Mouse (Mus musculus): ENCODE measurements around the gene Rasgef1a. TPM values are rescaled to one million over a fixed set of nuclear protein-coding genes. Genes with fewer than 3 reads are reported as not detected.

Rasgef1a gene
- polyA plus RNA-seq, 1 experiment from 2014 or later = not detected

GRCm38 (mm10) chr6:118007843-118008539 lies 3.2 kb upstream of the Rasgef1a start:
- H3K9ac ChIP-seq (replicated peaks) = no peak overlapping the region
- H3K4me3 ChIP-seq (replicated peaks) = no peak overlapping the region
- no peak overlapping the region for H3K4me2 ChIP-seq
- no peak for ATAC-seq (ENCODE audit: insufficient number of reproducible peaks, insufficient read depth, low FRiP score, low TSS enrichment, low read depth)
- no peaks in the 10 kb centered on the region for H3K9me3 ChIP-seq
- peaks cover 4% of the 10 kb centered on the region for H3K4me1 ChIP-seq (replicated peaks)
- no peak overlapping the region for H3K27ac ChIP-seq
- WGBS = 74% methylated on average over 4 of the region's 4 CpGs
- H3K36me3 ChIP-seq = no peaks in the 10 kb centered on the region
- H3K27me3 ChIP-seq = peaks cover 56% of the 10 kb centered on the region

DNA sequence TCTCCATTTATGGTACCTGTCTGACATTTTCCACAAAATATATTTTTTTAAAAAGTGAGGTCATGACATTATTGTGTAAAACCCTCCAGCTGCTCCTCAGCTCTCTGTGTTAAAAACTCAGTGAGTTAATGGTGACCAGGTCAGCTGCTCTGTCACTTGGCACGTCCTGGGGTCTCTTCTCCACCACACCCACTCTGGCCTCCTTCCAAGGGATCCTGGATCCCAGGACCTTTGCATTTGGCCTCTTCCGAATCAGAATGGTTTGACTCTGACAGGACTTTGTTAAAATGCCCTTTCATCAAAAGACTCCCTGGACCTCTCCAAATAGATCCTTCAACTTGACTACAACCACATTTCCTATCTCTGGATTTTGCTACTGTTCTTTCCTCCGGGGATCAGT lies 982 bp upstream of the Rasgef1a start:
- H3K4me1 ChIP-seq (replicated peaks) = peaks cover 4% of the 10 kb centered on the region

DNA sequence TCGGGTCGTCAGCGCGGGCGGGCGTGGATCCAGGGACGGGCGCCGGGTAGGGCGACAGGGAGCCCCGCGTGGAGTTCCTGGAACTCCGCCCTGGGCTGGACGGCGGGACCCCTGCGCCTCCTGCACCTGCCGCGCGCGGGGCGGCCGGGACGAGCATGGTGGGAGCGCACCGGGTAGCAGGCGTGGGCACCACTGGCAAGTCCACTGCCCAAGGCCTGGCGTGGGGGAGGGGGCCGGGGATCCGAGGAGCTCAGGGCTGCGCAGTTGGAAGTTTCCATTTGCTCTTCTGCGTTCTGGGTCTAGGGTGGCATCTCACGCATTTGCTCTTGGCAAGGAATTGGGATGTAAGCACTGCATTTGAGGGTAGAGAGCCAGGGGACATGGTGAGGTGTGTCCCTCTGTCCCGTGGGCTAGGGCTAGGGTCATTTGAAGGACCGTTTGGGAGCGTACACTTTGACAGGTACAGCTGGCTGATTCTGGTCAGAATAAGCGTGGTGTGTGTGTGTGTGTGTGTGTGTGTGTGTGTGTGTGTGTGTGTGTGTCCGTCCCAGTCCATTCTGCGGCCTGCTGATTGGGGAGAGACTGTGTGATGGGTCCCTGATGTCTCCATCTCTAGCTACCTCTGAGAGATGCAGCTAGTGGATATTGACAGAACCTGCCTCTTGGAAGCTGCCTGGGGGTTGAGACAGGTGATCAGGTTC lies 528 bp downstream of the Rasgef1a start:
- WGBS = 19% methylated on average over 25 of the region's 38 CpGs
- Histone ChIP-seq H3K9ac (replicated peaks) (no peak overlapping the region; the same call in none of the 2 replicates), H3K4me1 (replicated peaks) (peaks cover 4% of the 10 kb centered on the region), H3K36me3 (no peaks in the 10 kb centered on the region), H3K4me3 (replicated peaks) (peak overlapping the region; percentile 44), H3K27me3 (peaks cover 79% of the 10 kb centered on the region), H3K4me2 (peak overlapping the region; percentile 71), H3K9me3 (no peaks in the 10 kb centered on the region), H3K27ac (no peak overlapping the region)
- no peak for ATAC-seq (ENCODE audit: insufficient number of reproducible peaks, insufficient read depth, low FRiP score, low TSS enrichment, low read depth)

More for the DNA sequence above, 982 bp upstream of the Rasgef1a start:
- WGBS = 69% methylated on average over 3 of the region's 3 CpGs
- Histone ChIP-seq H3K27me3 (peaks cover 78% of the 10 kb centered on the region), H3K36me3 (no peaks in the 10 kb centered on the region), H3K4me3 (replicated peaks) (no peak overlapping the region), H3K9me3 (no peaks in the 10 kb centered on the region), H3K27ac (no peak overlapping the region), H3K9ac (replicated peaks) (no peak overlapping the region), H3K4me2 (no peak overlapping the region)
- no peak for ATAC-seq (ENCODE audit: insufficient number of reproducible peaks, insufficient read depth, low FRiP score, low TSS enrichment, low read depth)

GRCm38 (mm10) chr6:118012317-118012700 lies 1.1 kb downstream of the Rasgef1a start:
- ATAC-seq (ENCODE audit: insufficient number of reproducible peaks, insufficient read depth, low FRiP score, low TSS enrichment, low read depth) = no peak
- peaks cover 4% of the 10 kb centered on the region for H3K4me1 ChIP-seq (replicated peaks)
- H3K36me3 ChIP-seq = no peaks in the 10 kb centered on the region
- H3K4me3 ChIP-seq (replicated peaks) = no peak overlapping the region
- no peaks in the 10 kb centered on the region for H3K9me3 ChIP-seq
- H3K27ac ChIP-seq = no peak overlapping the region
- peaks cover 83% of the 10 kb centered on the region for H3K27me3 ChIP-seq
- H3K9ac ChIP-seq (replicated peaks) = no peak overlapping the region
- no peak overlapping the region for H3K4me2 ChIP-seq
- 57% methylated on average over 3 of the region's 3 CpGs for WGBS

DNA sequence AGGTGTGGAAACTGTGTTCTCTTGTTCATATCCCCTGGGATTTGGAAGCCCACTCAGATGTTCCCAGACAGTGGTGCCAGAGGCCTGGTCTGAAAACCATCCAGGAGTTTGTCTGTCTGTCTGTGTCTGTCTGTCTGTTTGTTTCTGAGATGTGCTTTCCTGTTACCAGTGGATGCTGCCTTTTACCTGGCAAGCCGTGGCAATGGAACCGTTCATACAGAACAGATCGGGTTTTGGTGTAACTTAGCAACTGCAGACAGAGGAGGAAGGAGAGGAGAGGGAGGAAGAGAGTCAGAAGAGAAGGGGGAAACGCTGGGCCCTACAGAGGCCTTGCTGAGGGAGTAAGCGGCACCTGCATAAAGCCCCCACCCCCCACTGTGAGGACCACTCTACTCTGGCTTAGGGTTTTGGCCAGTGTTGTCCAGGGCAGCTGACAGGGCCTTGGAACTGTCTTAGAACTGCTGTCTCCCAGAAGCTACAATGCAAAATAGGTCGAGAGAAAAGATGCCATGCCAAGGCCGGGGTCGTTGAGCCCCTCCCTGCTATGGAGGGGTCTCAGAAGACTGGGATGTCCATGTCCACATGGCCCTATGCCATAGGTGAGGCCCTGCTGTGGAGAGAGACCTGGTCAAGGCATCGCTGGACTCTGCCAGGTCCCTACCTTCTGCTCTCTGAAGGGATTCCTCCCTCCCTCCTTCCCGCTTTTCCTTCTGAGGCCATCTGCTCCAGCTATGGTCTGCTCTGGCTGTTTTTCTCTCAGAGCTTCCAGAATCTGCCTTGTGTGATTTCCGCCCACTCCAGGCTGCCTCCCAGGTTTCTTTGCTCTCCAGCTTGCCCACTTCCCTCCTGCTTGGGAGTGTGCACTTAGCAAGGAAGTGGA lies 2.0 kb downstream of the Rasgef1a start:
- H3K4me1 ChIP-seq (replicated peaks) = peaks cover 4% of the 10 kb centered on the region
- H3K9me3 ChIP-seq = no peaks in the 10 kb centered on the region
- H3K36me3 ChIP-seq = no peaks in the 10 kb centered on the region
- no peak overlapping the region for H3K27ac ChIP-seq
- no peak overlapping the region for H3K4me3 ChIP-seq (replicated peaks)
- H3K27me3 ChIP-seq = peaks cover 86% of the 10 kb centered on the region
- no peak overlapping the region for H3K4me2 ChIP-seq
- H3K9ac ChIP-seq (replicated peaks) = no peak overlapping the region
- no peak for ATAC-seq (ENCODE audit: insufficient number of reproducible peaks, insufficient read depth, low FRiP score, low TSS enrichment, low read depth)
- 78% methylated on average over 11 of the region's 11 CpGs for WGBS

DNA sequence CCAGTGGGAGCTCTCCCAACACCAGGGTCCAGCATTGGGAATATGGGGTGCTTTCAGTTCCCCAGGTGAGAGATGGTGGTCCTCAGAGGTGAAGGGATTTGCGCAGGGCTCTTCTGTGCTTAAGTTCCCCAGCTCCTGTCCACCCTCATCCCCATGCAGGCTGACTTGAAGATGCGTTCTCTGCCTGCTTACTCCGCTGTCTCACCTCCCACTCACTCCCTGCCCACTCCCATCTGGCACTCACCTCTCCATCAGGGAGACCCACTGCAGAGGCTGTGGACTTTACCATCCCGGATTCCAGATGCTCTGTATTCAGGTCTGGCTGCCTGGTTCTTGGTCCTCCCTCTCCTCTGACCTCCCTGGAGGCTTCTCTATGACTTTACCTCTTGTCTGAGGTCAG lies 3.6 kb downstream of the Rasgef1a start:
- Histone ChIP-seq H3K4me1 (replicated peaks) (peaks cover 4% of the 10 kb centered on the region), H3K9me3 (no peaks in the 10 kb centered on the region), H3K36me3 (no peaks in the 10 kb centered on the region), H3K27ac (no peak overlapping the region), H3K4me3 (replicated peaks) (no peak overlapping the region), H3K4me2 (no peak overlapping the region), H3K27me3 (peaks cover 89% of the 10 kb centered on the region), H3K9ac (replicated peaks) (no peak overlapping the region)
- no peak for ATAC-seq (ENCODE audit: insufficient number of reproducible peaks, insufficient read depth, low FRiP score, low TSS enrichment, low read depth)
- WGBS = 72% methylated on average over 4 of the region's 4 CpGs

DNA sequence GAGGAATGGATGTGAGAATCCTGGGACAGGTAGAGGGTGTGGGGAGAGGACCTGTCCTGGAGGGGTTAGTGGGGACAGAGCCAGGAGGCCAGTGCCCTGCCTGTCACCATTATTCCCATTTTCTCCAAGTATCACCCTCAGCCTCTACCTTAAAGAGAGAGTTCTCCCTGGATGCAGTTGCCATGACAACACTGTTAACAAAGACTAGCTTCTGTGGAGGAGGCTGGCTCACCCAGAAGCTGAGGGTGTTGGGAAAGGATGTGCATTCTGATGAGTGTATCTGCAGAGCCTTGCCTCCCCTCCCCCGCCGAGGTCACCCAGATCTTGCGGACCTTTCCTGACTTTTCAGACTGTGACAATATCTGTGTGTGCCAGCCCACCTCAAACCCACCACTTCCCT lies 4.7 kb downstream of the Rasgef1a start:
- Histone ChIP-seq H3K9me3 (no peaks in the 10 kb centered on the region), H3K27ac (no peak overlapping the region), H3K36me3 (no peaks in the 10 kb centered on the region), H3K4me2 (no peak overlapping the region), H3K9ac (replicated peaks) (no peak overlapping the region), H3K4me3 (replicated peaks) (no peak overlapping the region), H3K27me3 (peaks cover 84% of the 10 kb centered on the region), H3K4me1 (replicated peaks) (peaks cover 4% of the 10 kb centered on the region)
- ATAC-seq (ENCODE audit: insufficient number of reproducible peaks, insufficient read depth, low FRiP score, low TSS enrichment, low read depth) = no peak
- WGBS = 80% methylated on average over 3 of the region's 3 CpGs

DNA sequence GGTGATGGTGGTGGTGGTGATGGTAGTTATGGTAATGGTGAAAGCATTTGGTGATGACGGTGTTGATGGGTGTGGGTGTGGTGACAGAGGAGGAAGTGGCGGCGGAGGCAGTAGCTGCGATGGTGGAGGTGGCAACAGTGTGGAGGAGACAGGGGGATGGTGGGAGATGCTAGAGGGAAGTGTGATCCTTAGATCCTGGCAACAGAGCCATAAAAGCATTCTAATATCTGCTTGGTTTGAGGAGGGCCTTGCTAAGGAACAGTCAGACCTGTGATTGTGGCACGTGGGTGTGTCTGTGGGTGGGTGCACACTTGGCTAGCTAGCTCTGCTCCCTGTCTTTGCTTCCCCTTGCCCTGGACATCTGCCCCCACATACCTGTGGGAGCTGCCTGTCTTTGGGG lies 7.4 kb downstream of the Rasgef1a start:
- Histone ChIP-seq H3K27ac (no peak overlapping the region), H3K4me2 (no peak overlapping the region), H3K4me1 (replicated peaks) (no peaks in the 10 kb centered on the region), H3K4me3 (replicated peaks) (no peak overlapping the region), H3K27me3 (peaks cover 57% of the 10 kb centered on the region), H3K9ac (replicated peaks) (no peak overlapping the region), H3K36me3 (no peaks in the 10 kb centered on the region), H3K9me3 (no peaks in the 10 kb centered on the region)
- no peak for ATAC-seq (ENCODE audit: insufficient number of reproducible peaks, insufficient read depth, low FRiP score, low TSS enrichment, low read depth)
- WGBS = 42% methylated on average over 5 of the region's 5 CpGs

- Histone ChIP-seq H3K9ac (replicated peaks) (no peak overlapping the region), H3K4me1 (replicated peaks) (no peaks in the 10 kb centered on the region), H3K4me2 (no peak overlapping the region), H3K36me3 (no peaks in the 10 kb centered on the region), H3K4me3 (replicated peaks) (no peak overlapping the region), H3K27ac (no peak overlapping the region), H3K9me3 (no peaks in the 10 kb centered on the region), H3K27me3 (peaks cover 48% of the 10 kb centered on the region)
- ATAC-seq (ENCODE audit: insufficient number of reproducible peaks, insufficient read depth, low FRiP score, low TSS enrichment, low read depth) = no peak
- WGBS = 43% methylated on average over 7 of the region's 7 CpGs
Measured at GRCm38 (mm10) chr6:118019569-118019968, 8.3 kb downstream of the Rasgef1a start.

DNA sequence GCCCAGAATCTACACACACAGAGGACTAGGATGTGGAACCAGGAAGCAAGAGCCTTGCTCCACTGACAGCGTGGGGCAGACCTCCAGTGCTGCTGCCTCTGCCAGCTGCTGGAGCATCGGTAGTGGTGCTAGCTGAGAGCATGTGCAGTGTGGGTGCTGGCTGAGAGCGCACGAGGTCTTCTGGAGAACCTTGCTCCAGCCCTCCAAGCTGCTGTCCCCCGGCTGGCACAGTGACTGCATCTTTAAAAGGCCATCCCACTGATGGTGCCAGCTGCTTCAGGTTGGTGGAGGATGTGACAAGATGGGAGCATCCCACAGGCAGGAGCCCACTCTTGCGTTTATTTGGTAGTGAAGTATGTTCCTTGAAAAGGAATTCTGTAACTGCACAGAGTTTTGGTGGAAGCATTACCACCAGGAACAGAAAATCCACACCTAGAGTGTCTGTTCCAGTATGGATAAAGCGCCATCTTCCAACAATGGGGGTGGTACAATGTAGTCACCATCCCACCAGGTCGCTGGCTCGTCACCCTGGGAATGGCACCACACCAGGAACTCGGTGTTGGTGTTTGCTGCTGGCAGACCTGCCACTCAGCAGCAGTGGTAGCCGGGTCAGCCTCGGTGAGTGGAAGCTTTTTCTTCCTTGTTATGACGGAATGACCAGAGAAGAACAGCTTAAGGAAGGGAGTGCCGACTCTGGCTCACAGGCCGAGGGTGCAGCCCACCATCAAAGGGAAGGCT lies 11.8 kb downstream of the Rasgef1a start:
- Histone ChIP-seq H3K4me2 (no peak overlapping the region), H3K27me3 (peaks cover 19% of the 10 kb centered on the region), H3K9ac (replicated peaks) (no peak overlapping the region), H3K36me3 (no peaks in the 10 kb centered on the region), H3K9me3 (no peaks in the 10 kb centered on the region), H3K27ac (no peak overlapping the region), H3K4me1 (replicated peaks) (no peaks in the 10 kb centered on the region), H3K4me3 (replicated peaks) (no peak overlapping the region)
- WGBS = 68% methylated on average over 15 of the region's 15 CpGs
- ATAC-seq (ENCODE audit: insufficient number of reproducible peaks, insufficient read depth, low FRiP score, low TSS enrichment, low read depth) = no peak

- Histone ChIP-seq H3K4me3 (replicated peaks) (no peak overlapping the region), H3K9ac (replicated peaks) (no peak overlapping the region), H3K27ac (no peak overlapping the region), H3K4me2 (no peak overlapping the region), H3K36me3 (no peaks in the 10 kb centered on the region), H3K27me3 (no peaks in the 10 kb centered on the region; the same call in 1 of the 2 replicates), H3K9me3 (no peaks in the 10 kb centered on the region), H3K4me1 (replicated peaks) (no peaks in the 10 kb centered on the region)
- no peak for ATAC-seq (ENCODE audit: insufficient number of reproducible peaks, insufficient read depth, low FRiP score, low TSS enrichment, low read depth)
- 82% methylated on average over 3 of the region's 3 CpGs for WGBS
Measured at GRCm38 (mm10) chr6:118027036-118027435, 15.8 kb downstream of the Rasgef1a start.

Measured in limb, embryonic 12.5 days (tissue).